Mouse (Mus musculus) MEL (cell line): ENCODE results near the gene Fgfr2. TPM values are rescaled to one million over a fixed set of nuclear protein-coding genes. Genes with fewer than 3 reads are reported as not detected.

Experiments used
- DNase-seq: peaks from one replicate; pipeline ENCODE4 v3.0.0; 2011; ENCODE audit warnings: low read depth, low spot score
- H3K27ac ChIP-seq: 2 replicates; pipeline ENCODE4 v1.5.1; 2012; ENCODE audit warnings: low read depth, mild to moderate bottlenecking, control low read depth, low read length, moderate library complexity; ENCODE audit not compliant: control insufficient read depth
- H3K27me3 ChIP-seq, 2 experiments: fragments of 150-350 bp in 1 of 2; sonication (generic) in 1 of 2; 2 replicates each; pipeline ENCODE4 v1.6.1; 2012; ENCODE audit warnings: low read length in 2 of 2, mild to moderate bottlenecking in 2 of 2, improper control_type of control experiment in 1 of 2, moderate library complexity in 1 of 2; ENCODE audit not compliant: insufficient read depth in 2 of 2, control insufficient read depth in 1 of 2
- H3K36me3 ChIP-seq, 2 experiments: 2 replicates each; pipeline ENCODE4 v1.6.1; 2012 to 2014; ENCODE audit warnings: low read length in 2 of 2, improper control_type of control experiment in 1 of 2, inconsistent platforms in 1 of 2, mild to moderate bottlenecking in 1 of 2; ENCODE audit not compliant: insufficient read depth in 2 of 2, control insufficient read depth in 1 of 2
- H3K4me1 ChIP-seq, 2 experiments: fragments of 150-350 bp in 1 of 2; sonication (generic) in 1 of 2; 2 replicates each; pipeline ENCODE4 v1.6.1; 2012; ENCODE audit warnings: low read length in 2 of 2, improper control_type of control experiment in 1 of 2, mild to moderate bottlenecking in 1 of 2; ENCODE audit not compliant: insufficient read depth in 2 of 2, control insufficient read depth in 1 of 2
- H3K4me3 ChIP-seq, 2 experiments: fragments of 150-350 bp in 1 of 2; sonication (generic) in 1 of 2; 2 replicates each; pipeline ENCODE4 v1.5.1; 2012; ENCODE audit warnings: low read depth in 2 of 2, low read length in 2 of 2, mild to moderate bottlenecking in 2 of 2, moderate library complexity in 2 of 2, control low read depth in 1 of 2, improper control_type of control experiment in 1 of 2; ENCODE audit not compliant: control insufficient read depth in 1 of 2, insufficient read depth in 1 of 2
- H3K79me2 ChIP-seq: 2 replicates; pipeline ENCODE4 v1.6.1; 2012; ENCODE audit warnings: mild to moderate bottlenecking, low read length, moderate library complexity; ENCODE audit not compliant: control insufficient read depth, poor library complexity, insufficient read depth
- H3K9ac ChIP-seq: 2 replicates; pipeline ENCODE4 v1.6.1; 2012; ENCODE audit warnings: low read depth, mild to moderate bottlenecking, control low read depth, low read length, moderate library complexity; ENCODE audit not compliant: control insufficient read depth, poor library complexity, severe bottlenecking
- H3K9me3 ChIP-seq: fragments of 150-350 bp; sonication (generic); replicated peaks from 2 replicates; pipeline ENCODE4 v1.6.1; 2012; ENCODE audit warnings: mild to moderate bottlenecking, low read length, improper control_type of control experiment, moderate library complexity; ENCODE audit not compliant: insufficient read depth
- CHD1 ChIP-seq: IDR thresholded peaks from 2 replicates; pipeline ENCODE4 v1.6.1; 2012; ENCODE audit warnings: low read depth, mild to moderate bottlenecking, inconsistent platforms, low read length, improper control_type of control experiment
- E2F4 ChIP-seq: IDR thresholded peaks from 2 replicates; pipeline ENCODE4 v1.6.1; 2011; ENCODE audit warnings: low read depth, low read length, improper control_type of control experiment, borderline replicate concordance
- ELF1 ChIP-seq: IDR thresholded peaks from 2 replicates; pipeline ENCODE4 v1.6.1; 2014; ENCODE audit warnings: low read depth, mild to moderate bottlenecking, inconsistent platforms, low read length, improper control_type of control experiment, moderate library complexity
- ETS1 ChIP-seq: IDR thresholded peaks from 2 replicates; pipeline ENCODE4 v1.6.1; 2012; ENCODE audit warnings: low read depth, mild to moderate bottlenecking, inconsistent platforms, low read length, improper control_type of control experiment, moderate library complexity
- HCFC1 ChIP-seq: IDR thresholded peaks from 2 replicates; pipeline ENCODE4 v1.6.1; 2012; ENCODE audit warnings: low read depth, mild to moderate bottlenecking, inconsistent platforms, low read length, improper control_type of control experiment, moderate library complexity
- MXI1 ChIP-seq: IDR thresholded peaks from 2 replicates; pipeline ENCODE4 v1.6.1; 2011; ENCODE audit warnings: mild to moderate bottlenecking, low read depth, low read length, improper control_type of control experiment
- MYB ChIP-seq: IDR thresholded peaks from 2 replicates; pipeline ENCODE4 v1.6.1; 2011; ENCODE audit warnings: mild to moderate bottlenecking, low read depth, low read length, improper control_type of control experiment
- NRF1 ChIP-seq: IDR thresholded peaks from 2 replicates; pipeline ENCODE4 v1.6.1; 2014; ENCODE audit warnings: low read depth, mild to moderate bottlenecking, inconsistent platforms, low read length, improper control_type of control experiment, moderate library complexity; ENCODE audit not compliant: poor library complexity, insufficient read depth, severe bottlenecking
- POLR2AphosphoS2 ChIP-seq: IDR thresholded peaks from 2 replicates; pipeline ENCODE4 v1.6.1; 2011; ENCODE audit warnings: low read length, improper control_type of control experiment
- RCOR1 ChIP-seq: IDR thresholded peaks from 2 replicates; pipeline ENCODE4 v1.6.1; 2012; ENCODE audit warnings: low read depth, mild to moderate bottlenecking, inconsistent platforms, low read length, improper control_type of control experiment
- SIN3A ChIP-seq: IDR thresholded peaks from 2 replicates; pipeline ENCODE4 v1.6.1; 2012; ENCODE audit warnings: low read length, improper control_type of control experiment, inconsistent platforms
- SMC3 ChIP-seq: IDR thresholded peaks from 2 replicates; pipeline ENCODE4 v1.6.1; 2011; ENCODE audit warnings: low read depth, low read length, improper control_type of control experiment
- TCF12 ChIP-seq: IDR thresholded peaks from 2 replicates; pipeline ENCODE4 v1.6.1; 2014; ENCODE audit warnings: low read depth, mild to moderate bottlenecking, inconsistent platforms, low read length, improper control_type of control experiment, moderate library complexity
- UBTF ChIP-seq: IDR thresholded peaks from 2 replicates; pipeline ENCODE4 v1.6.1; 2012; ENCODE audit warnings: low read depth, mild to moderate bottlenecking, inconsistent platforms, low read length, improper control_type of control experiment, moderate library complexity, borderline replicate concordance; ENCODE audit not compliant: insufficient read depth
- USF2 ChIP-seq, 2 experiments: IDR thresholded peaks; 2 replicates each; pipeline ENCODE4 v1.6.1; 2011 to 2012; ENCODE audit warnings: improper control_type of control experiment in 2 of 2, low read length in 2 of 2, borderline replicate concordance in 1 of 2, inconsistent platforms in 1 of 2, low read depth in 1 of 2, mild to moderate bottlenecking in 1 of 2; ENCODE audit not compliant: insufficient read depth in 1 of 2
- ZMIZ1 ChIP-seq: IDR thresholded peaks from 2 replicates; pipeline ENCODE4 v1.6.1; 2012; ENCODE audit warnings: low read depth, mild to moderate bottlenecking, inconsistent platforms, low read length, improper control_type of control experiment, moderate library complexity
- polyA plus RNA-seq, 2 experiments: library from polyadenylated mRNA; stranded (reverse) in 1 of 2; unstranded in 1 of 2; fragments of >175 nt in 1 of 2; fragments of >200 nt in 1 of 2; gene quantifications; 2 replicates each; pipeline versions ENCODE4 v1.2.1 to v1.2.4; 2012; ENCODE audit warnings: low replicate concordance in 2 of 2, low read depth in 1 of 2; ENCODE audit not compliant: insufficient read length in 2 of 2, insufficient read depth in 1 of 2, missing spikeins in 1 of 2
- total RNA-seq: library from RNA; depleted of rRNA; stranded (reverse); fragments of 300-350 nt; gene quantifications from 2 replicates; pipeline ENCODE4 v1.2.3, GENCODE M21; 2012

Gene Fgfr2
- total and polyA plus RNA-seq, 3 experiments = not detected

DNA sequence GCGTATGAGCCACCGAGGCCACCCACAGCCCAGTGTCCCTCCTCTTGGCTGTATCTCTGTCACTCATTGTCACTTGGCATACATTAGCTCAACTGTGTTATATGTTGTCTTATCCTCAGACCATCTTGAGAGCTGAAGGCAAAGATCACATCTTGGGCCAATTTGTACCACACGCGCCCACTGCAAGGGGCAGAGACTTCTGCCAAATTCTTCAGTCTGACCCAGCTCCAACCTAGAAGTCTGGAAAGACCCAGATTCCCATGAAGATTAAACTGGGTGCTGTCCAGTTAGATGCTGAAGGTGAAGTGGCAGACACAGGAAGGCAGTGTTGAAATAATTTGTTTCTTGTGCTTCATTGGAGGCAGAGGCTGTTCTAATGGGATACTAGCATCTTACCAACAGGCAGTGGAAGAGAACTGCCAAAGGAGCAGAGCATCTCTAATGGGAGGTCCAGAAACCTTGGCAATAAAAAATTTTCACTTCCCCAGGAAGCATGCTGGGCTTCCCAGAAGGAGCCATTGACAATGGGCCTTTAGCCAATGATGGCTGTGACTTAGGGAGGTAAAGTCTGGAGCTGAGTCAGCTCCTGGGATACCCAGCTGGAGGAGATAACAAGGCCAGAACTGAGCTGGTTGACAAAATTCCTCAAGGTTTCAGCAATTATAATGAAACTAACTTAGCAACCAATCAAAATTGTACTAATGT lies 514.7 kb downstream of the Fgfr2 start:
- H3K27me3 ChIP-seq = no peaks in the 10 kb centered on the region; a peak in 1 of 4 replicates
- DNase-seq = no peak
- H3K9me3 ChIP-seq = no peaks in the 10 kb centered on the region
- no peak for TF ChIP-seq MYB
- H3K27ac ChIP-seq = no peak overlapping the region
- H3K79me2 ChIP-seq = no peaks in the 10 kb centered on the region
- H3K4me3 ChIP-seq = no peak overlapping the region
- peaks cover 0 to 16% of the 10 kb centered on the region in 2 experiments; a peak in 2 of 4 replicates for H3K36me3 ChIP-seq
- peaks cover 5 to 21% of the 10 kb centered on the region in 2 experiments for H3K4me1 ChIP-seq
- no peak overlapping the region for H3K9ac ChIP-seq

DNA sequence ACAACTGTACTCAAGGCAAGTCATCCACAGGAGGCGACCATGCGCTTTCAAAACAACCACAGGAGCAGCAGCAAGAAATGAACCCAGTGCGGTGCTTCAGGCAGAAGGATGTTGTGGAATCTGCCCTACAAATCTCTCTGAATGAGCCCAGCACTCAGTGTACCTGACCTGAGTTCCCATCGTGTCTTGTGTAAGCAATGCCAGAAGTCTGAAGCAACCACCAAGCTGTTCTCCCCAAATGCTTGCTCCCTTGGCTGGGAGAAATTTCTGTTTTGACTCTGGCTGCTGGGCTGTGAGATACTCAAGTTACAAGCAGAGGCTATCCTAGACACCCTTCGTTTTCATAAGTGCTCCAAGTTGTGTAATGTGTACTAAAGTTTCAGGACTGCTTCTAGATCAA lies 517.5 kb downstream of the Fgfr2 start:
- Histone ChIP-seq H3K9ac (no peak overlapping the region), H3K9me3 (no peaks in the 10 kb centered on the region), H3K4me1 (peaks cover 0 to 6% of the 10 kb centered on the region in 2 experiments; a peak in 2 of 4 replicates), H3K36me3 (peaks cover 0 to 3% of the 10 kb centered on the region in 2 experiments; a peak in 2 of 4 replicates), H3K79me2 (no peaks in the 10 kb centered on the region), H3K27me3 (no peaks in the 10 kb centered on the region; a peak in 1 of 4 replicates), H3K27ac (no peak overlapping the region), H3K4me3 (no peak overlapping the region)
- DNase-seq = no peak
- TF ChIP-seq SIN3A (no peak), SMC3 (no peak), MXI1 (no peak), ZMIZ1 (no peak), RCOR1 (no peak), CHD1 (no peak), TCF12 (no peak), HCFC1 (no peak), USF2 (IDR thresholded peaks at IDR 0.05; ENCODE audit: borderline replicate concordance in 1 of 2, insufficient read depth in 1 of 2, low read depth in 1 of 2, low read length in 2 of 2) (no peak), UBTF (no peak), ELF1 (no peak), POLR2AphosphoS2 (no peak), NRF1 (no peak), ETS1 (no peak), E2F4 (no peak)
